Mouse (Mus musculus): ENCODE data around the gene Tgfb1i1.

DNA sequence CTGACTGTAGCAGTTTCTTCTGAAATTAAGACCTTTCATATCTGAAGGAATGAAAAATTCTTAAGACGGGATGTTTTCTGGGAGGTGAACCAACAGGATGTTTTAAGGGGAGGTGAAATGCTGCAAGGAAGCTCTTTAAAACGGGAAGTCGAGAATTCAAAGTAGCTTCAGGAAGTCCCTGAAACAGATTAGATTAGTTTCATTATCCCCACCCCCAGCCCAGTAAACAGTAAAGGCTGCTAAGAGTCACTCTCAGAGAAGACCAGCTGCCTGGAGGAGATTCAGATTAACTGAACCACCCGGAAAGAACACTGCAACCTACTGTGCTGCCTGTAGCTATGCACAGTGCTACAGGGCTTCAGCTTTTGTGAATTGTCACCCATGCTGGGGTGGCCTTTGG is 26.7 kb upstream of the Tgfb1i1 start:
- TF ChIP-seq CTCF (IDR thresholded peaks at IDR 0.05; ENCODE audit: low read depth, low read length) (no peak), POLR2A (IDR thresholded peaks at IDR 0.05; ENCODE audit: extremely low read depth, insufficient read depth, low read length) (no peak)

Data from liver, adult 2 months (tissue).